Mouse (Mus musculus): ENCODE results near the gene 0610040J01Rik. TPM values are rescaled to one million over a fixed set of nuclear protein-coding genes. Genes with fewer than 3 reads are reported as not detected.

The 0610040J01Rik gene
- total and polyA plus RNA-seq, 3 experiments, result not detected

GRCm38 (mm10) chr5:63906149-63907093, 94.3 kb downstream of the 0610040J01Rik start:
- no peaks in the 10 kb centered on the region for H3K27me3 ChIP-seq (ENCODE audit: control insufficient read depth in 1 of 2, insufficient read depth in 2 of 2, low read length in 2 of 2)
- TF ChIP-seq RAD21 (IDR thresholded peaks at IDR 0.05; ENCODE audit: low read depth, low read length), result peak; percentile 97
- peak; percentile 88 to 98 (median 93) for TF ChIP-seq CTCF (IDR thresholded peaks at IDR 0.05 in 2 of 3, conservative IDR thresholded peaks at IDR 0.05 in 1 of 3; ENCODE audit: control insufficient read depth in 1 of 3, insufficient read depth in 1 of 3, low read depth in 2 of 3, low read length in 3 of 3, poor library complexity in 1 of 3, severe bottlenecking in 1 of 3)
- TF ChIP-seq BHLHE40 (IDR thresholded peaks at IDR 0.05; ENCODE audit: borderline replicate concordance, low read depth, low read length), result 0 out of 2 replicates have a peak, but pooled peaks have one; percentile 15
- no peak for TF ChIP-seq NRF1 (IDR thresholded peaks at IDR 0.05; ENCODE audit: insufficient read depth, low read depth, low read length, poor library complexity, severe bottlenecking)
- TF ChIP-seq TCF12 (IDR thresholded peaks at IDR 0.05; ENCODE audit: low read depth, low read length), result no peak
- TF ChIP-seq CHD1 (IDR thresholded peaks at IDR 0.05; ENCODE audit: low read depth, low read length), result no peak
- peak; percentile 90 for TF ChIP-seq SMC3 (IDR thresholded peaks at IDR 0.05; ENCODE audit: low read depth, low read length)
- TF ChIP-seq CHD2 (IDR thresholded peaks at IDR 0.05; ENCODE audit: low read length), result no peak
- peak; percentile 93 for TF ChIP-seq ZC3H11A (IDR thresholded peaks at IDR 0.05; ENCODE audit: low read depth, low read length)
- TF ChIP-seq ETS1 (IDR thresholded peaks at IDR 0.05; ENCODE audit: low read depth, low read length), result no peak
- TF ChIP-seq SIN3A (IDR thresholded peaks at IDR 0.05; ENCODE audit: low read length), result no peak
- TF ChIP-seq MAZ (IDR thresholded peaks at IDR 0.05; ENCODE audit: low read depth, low read length), result no peak; the same call in 1 of the 2 replicates
- no peak for TF ChIP-seq GABPA (IDR thresholded peaks at IDR 0.05; ENCODE audit: low read depth, low read length)
- H3K4me3 ChIP-seq (ENCODE audit: control insufficient read depth in 1 of 2, insufficient read depth in 1 of 2, low read depth in 2 of 2, low read length in 2 of 2), result no peak overlapping the region
- no peak overlapping the region for H3K27ac ChIP-seq (ENCODE audit: control insufficient read depth, low read depth, low read length)
- no peaks in the 10 kb centered on the region for H3K9me3 ChIP-seq (replicated peaks; ENCODE audit: insufficient read depth, low read length)
- H3K4me1 ChIP-seq (ENCODE audit: control insufficient read depth in 1 of 2, insufficient read depth in 2 of 2, low read length in 2 of 2), result peaks cover 10 to 14% of the 10 kb centered on the region in 2 experiments
- peaks cover 0 to 11% of the 10 kb centered on the region in 2 experiments; a peak in 2 of 4 replicates for H3K36me3 ChIP-seq (ENCODE audit: control insufficient read depth in 1 of 2, insufficient read depth in 2 of 2, low read length in 2 of 2)
- no peak overlapping the region for H3K9ac ChIP-seq (ENCODE audit: control insufficient read depth, low read depth, low read length, poor library complexity, severe bottlenecking)
- DNase-seq (ENCODE audit: low read depth, low spot score), result peak; percentile 87
- no peaks in the 10 kb centered on the region for H3K79me2 ChIP-seq (ENCODE audit: control insufficient read depth, insufficient read depth, low read length, poor library complexity)

- H3K27me3 ChIP-seq (ENCODE audit: control insufficient read depth in 1 of 2, insufficient read depth in 2 of 2, low read length in 2 of 2), result no peaks in the 10 kb centered on the region
- H3K36me3 ChIP-seq (ENCODE audit: control insufficient read depth in 1 of 2, insufficient read depth in 2 of 2, low read length in 2 of 2), result peaks cover 0 to 11% of the 10 kb centered on the region in 2 experiments; a peak in 2 of 4 replicates
- H3K79me2 ChIP-seq (ENCODE audit: control insufficient read depth, insufficient read depth, low read length, poor library complexity), result no peaks in the 10 kb centered on the region
- peaks cover 10 to 14% of the 10 kb centered on the region in 2 experiments for H3K4me1 ChIP-seq (ENCODE audit: control insufficient read depth in 1 of 2, insufficient read depth in 2 of 2, low read length in 2 of 2)
- H3K9ac ChIP-seq (ENCODE audit: control insufficient read depth, low read depth, low read length, poor library complexity, severe bottlenecking), result peak overlapping the region; percentile 35
- DNase-seq (ENCODE audit: low read depth, low spot score), result peak; percentile 54
- peak overlapping the region; percentile 43 for H3K27ac ChIP-seq (ENCODE audit: control insufficient read depth, low read depth, low read length)
- H3K9me3 ChIP-seq (replicated peaks; ENCODE audit: insufficient read depth, low read length), result no peaks in the 10 kb centered on the region
- H3K4me3 ChIP-seq (ENCODE audit: control insufficient read depth in 1 of 2, insufficient read depth in 1 of 2, low read depth in 2 of 2, low read length in 2 of 2), result peak overlapping the region; percentile 31 to 32; a peak in 3 of 4 replicates
- TF ChIP-seq SIN3A (IDR thresholded peaks at IDR 0.05; ENCODE audit: low read length) (peak; percentile 66), ELF1 (IDR thresholded peaks at IDR 0.05; ENCODE audit: low read depth, low read length) (no peak), MAX (IDR thresholded peaks at IDR 0.05; ENCODE audit: low read length) (no peak), RCOR1 (IDR thresholded peaks at IDR 0.05; ENCODE audit: low read depth, low read length) (peak; percentile 78), MYC (IDR thresholded peaks at IDR 0.05; ENCODE audit: low read depth, low read length) (0 out of 2 replicates have a peak, but pooled peaks have one; percentile 27), EP300 (IDR thresholded peaks at IDR 0.05; ENCODE audit: low read depth in 1 of 2, low read length in 2 of 2) (peak; percentile 86 to 87), MAFK (IDR thresholded peaks at IDR 0.05; ENCODE audit: borderline replicate concordance, low read depth, low read length) (no peak; the same call in 1 of the 2 replicates), ZMIZ1 (IDR thresholded peaks at IDR 0.05; ENCODE audit: low read depth, low read length) (no peak), E2F4 (IDR thresholded peaks at IDR 0.05; ENCODE audit: borderline replicate concordance, low read depth, low read length) (no peak), POLR2AphosphoS5 (IDR thresholded peaks at IDR 0.05; ENCODE audit: borderline replicate concordance, low read depth, low read length) (no peak), GATA1 (IDR thresholded peaks at IDR 0.05; ENCODE audit: low read depth, low read length) (peak; percentile 75), ZKSCAN1 (IDR thresholded peaks at IDR 0.05; ENCODE audit: low read depth, low read length) (no peak), MYB (IDR thresholded peaks at IDR 0.05; ENCODE audit: low read depth, low read length) (0 out of 2 replicates have a peak, but pooled peaks have one; percentile 17), CHD1 (IDR thresholded peaks at IDR 0.05; ENCODE audit: low read depth, low read length) (no peak), MEF2A (IDR thresholded peaks at IDR 0.05; ENCODE audit: extremely low read depth, insufficient replicate concordance, low read depth, low read length, poor library complexity, severe bottlenecking) (no peak), GABPA (IDR thresholded peaks at IDR 0.05; ENCODE audit: low read depth, low read length) (no peak), USF1 (IDR thresholded peaks at IDR 0.05; ENCODE audit: low read depth, low read length) (no peak), TAL1 (IDR thresholded peaks at IDR 0.05; ENCODE audit: low read length) (no peak), TCF12 (IDR thresholded peaks at IDR 0.05; ENCODE audit: low read depth, low read length) (peak; percentile 87)
Measured at GRCm38 (mm10) chr5:63907513-63907912, 95.3 kb downstream of the 0610040J01Rik start.

Measured in MEL (cell line).